Mouse (Mus musculus): Measurements from ENCODE around the gene Ecel1. TPM values are rescaled to one million over a fixed set of nuclear protein-coding genes. Genes with fewer than 3 reads are reported as not detected.

Gene Ecel1
- polyA plus RNA-seq (2015; fragmentation: Nextera tagmentation; extraction: Ambion mirVana), result 0.81 and 0.90 TPM in 2 replicates

GRCm38 (mm10) chr1:87156199-87156587 is at the start of gene Ecel1:
Ecel1 (minus strand) TSS chr1:87156521.
- Histone ChIP-seq H3K27me3 (peaks cover 96% of the 10 kb centered on the region), H3K27ac (no peak within 1 kb of the TSS), H3K4me2 (peak within 1 kb of the TSS; percentile 85), H3K36me3 (no peaks in the 10 kb centered on the region), H3K4me3 (peak within 1 kb of the TSS; percentile 50), H3K4me1 (peaks cover 30% of the 10 kb centered on the region), H3K9me3 (no peaks in the 10 kb centered on the region), H3K9ac (peak within 1 kb of the TSS; percentile 47)
- WGBS, result 2% methylated on average over 12 of the region's 12 CpGs
- no peak for ATAC-seq (ENCODE audit: insufficient number of reproducible peaks, insufficient read depth, low FRiP score, low TSS enrichment, low read depth)

- no peak for ATAC-seq (ENCODE audit: insufficient number of reproducible peaks, insufficient read depth, low FRiP score, low TSS enrichment, low read depth)
- Histone ChIP-seq H3K27ac (no peak overlapping the region), H3K9me3 (no peaks in the 10 kb centered on the region)
These were observed 49.2 kb upstream of the Ecel1 start for GRCm38 (mm10) chr1:87205502-87205901.

GRCm38 (mm10) chr1:87205038-87205437 is 48.7 kb upstream of the Ecel1 start:
- Histone ChIP-seq H3K9me3 (no peaks in the 10 kb centered on the region), H3K4me3 (no peak overlapping the region), H3K4me1 (no peaks in the 10 kb centered on the region), H3K27ac (no peak overlapping the region), H3K9ac (no peak overlapping the region), H3K36me3 (no peaks in the 10 kb centered on the region), H3K4me2 (no peak overlapping the region), H3K27me3 (peaks cover 33% of the 10 kb centered on the region)
- no peak for ATAC-seq (ENCODE audit: insufficient number of reproducible peaks, insufficient read depth, low FRiP score, low TSS enrichment, low read depth)
- WGBS, result 45% methylated on average over 6 of the region's 6 CpGs

More at GRCm38 (mm10) chr1:87205502-87205901, 49.2 kb upstream of the Ecel1 start:
- H3K36me3 ChIP-seq, result no peaks in the 10 kb centered on the region
- H3K4me2 ChIP-seq, result no peak overlapping the region
- no peak overlapping the region for H3K9ac ChIP-seq
- H3K4me3 ChIP-seq, result no peak overlapping the region
- H3K27me3 ChIP-seq, result peaks cover 33% of the 10 kb centered on the region
- 41% methylated on average over 3 of the region's 3 CpGs for WGBS
- H3K4me1 ChIP-seq, result no peaks in the 10 kb centered on the region

DNA sequence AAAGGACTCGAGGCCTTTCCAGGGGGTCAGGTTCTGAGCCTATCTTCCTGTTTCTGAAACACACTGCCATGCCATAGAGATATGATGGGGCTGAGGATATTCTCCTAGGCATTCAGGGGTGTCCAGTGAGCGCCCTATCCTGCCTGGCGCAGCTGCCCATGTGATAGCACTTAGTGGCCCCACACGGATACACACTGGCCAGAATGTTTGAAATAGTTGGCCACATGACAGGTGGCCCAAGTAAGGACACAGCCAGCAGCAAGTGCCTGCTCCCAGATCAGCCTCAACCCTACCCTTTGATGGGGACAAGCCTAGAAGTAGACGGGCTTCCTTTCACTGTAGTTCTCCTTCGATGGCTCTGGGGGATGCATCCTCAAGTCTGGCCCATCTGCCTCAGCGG is 48.1 kb upstream of the Ecel1 start, which contains the start of gene Chrng:
Gene Chrng (plus strand): TSS at position 193 of the 400 bp plus-strand sequence.
- no peak within 1 kb of the TSS for H3K4me3 ChIP-seq
- peaks cover 33% of the 10 kb centered on the region for H3K27me3 ChIP-seq
- WGBS, result 86% methylated on average over 7 of the region's 7 CpGs
- no peak for ATAC-seq (ENCODE audit: insufficient number of reproducible peaks, insufficient read depth, low FRiP score, low TSS enrichment, low read depth)
- no peaks in the 10 kb centered on the region for H3K36me3 ChIP-seq
- H3K4me2 ChIP-seq, result no peak within 1 kb of the TSS
- no peak within 1 kb of the TSS for H3K27ac ChIP-seq
- H3K4me1 ChIP-seq, result no peaks in the 10 kb centered on the region
- no peak within 1 kb of the TSS for H3K9ac ChIP-seq
- H3K9me3 ChIP-seq, result no peaks in the 10 kb centered on the region

DNA sequence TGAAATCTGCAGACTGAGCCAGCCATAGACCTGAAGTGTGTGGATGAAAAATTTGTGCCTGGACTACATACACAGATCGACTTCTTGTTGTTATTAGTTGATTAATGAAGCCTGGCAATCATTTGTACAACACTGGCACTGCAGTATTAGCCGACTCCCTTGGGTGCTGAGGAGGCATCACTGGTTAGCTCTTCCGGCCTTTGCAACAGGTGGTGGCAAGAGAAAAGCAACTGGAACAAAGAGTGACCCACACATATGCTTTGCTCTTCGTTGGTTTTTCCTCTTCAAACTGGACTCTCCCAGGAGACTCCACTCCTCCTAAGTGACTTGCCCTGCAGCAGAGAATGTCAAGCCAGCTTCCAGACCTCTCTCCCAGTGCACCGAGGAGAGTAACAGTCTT is 47.5 kb upstream of the Ecel1 start:
- 84% methylated on average over 5 of the region's 5 CpGs for WGBS
- ATAC-seq (ENCODE audit: insufficient number of reproducible peaks, insufficient read depth, low FRiP score, low TSS enrichment, low read depth), result no peak
- Histone ChIP-seq H3K9me3 (no peaks in the 10 kb centered on the region), H3K4me2 (no peak overlapping the region), H3K27ac (no peak overlapping the region), H3K9ac (no peak overlapping the region), H3K4me1 (no peaks in the 10 kb centered on the region), H3K4me3 (no peak overlapping the region), H3K36me3 (no peaks in the 10 kb centered on the region), H3K27me3 (peaks cover 33% of the 10 kb centered on the region)

- Histone ChIP-seq H3K27me3 (peaks cover 18% of the 10 kb centered on the region), H3K36me3 (no peaks in the 10 kb centered on the region), H3K4me1 (no peaks in the 10 kb centered on the region), H3K27ac (no peak overlapping the region), H3K4me3 (no peak overlapping the region), H3K4me2 (no peak overlapping the region), H3K9me3 (no peaks in the 10 kb centered on the region), H3K9ac (no peak overlapping the region)
- ATAC-seq (ENCODE audit: insufficient number of reproducible peaks, insufficient read depth, low FRiP score, low TSS enrichment, low read depth), result no peak
- WGBS, result 50% methylated on average over 1 of the region's 1 CpGs
These were observed 45.5 kb upstream of the Ecel1 start for GRCm38 (mm10) chr1:87201848-87202247.

DNA sequence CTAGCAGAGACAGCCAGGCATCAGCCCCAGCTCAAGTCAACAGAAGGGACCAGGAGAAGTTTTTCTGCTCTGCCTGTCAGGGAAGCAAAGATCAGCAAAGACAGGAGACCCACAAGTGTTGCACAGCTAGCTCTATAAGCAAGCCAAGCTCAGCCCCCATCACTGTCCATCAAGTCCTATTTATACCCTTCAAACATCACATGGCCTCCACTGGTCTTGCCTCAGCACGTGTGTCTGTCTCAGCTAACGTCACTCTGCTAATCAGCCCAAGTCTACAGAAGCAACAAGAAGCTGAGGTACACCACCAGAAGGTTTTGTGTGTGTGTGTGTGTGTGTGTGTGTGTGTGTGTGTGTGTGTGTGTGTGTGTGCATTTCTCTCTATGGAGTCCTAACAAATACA is 44.5 kb upstream of the Ecel1 start:
- no peak overlapping the region for H3K9ac ChIP-seq
- WGBS, result 40% methylated on average over 2 of the region's 2 CpGs
- no peaks in the 10 kb centered on the region for H3K4me1 ChIP-seq
- no peak for ATAC-seq (ENCODE audit: insufficient number of reproducible peaks, insufficient read depth, low FRiP score, low TSS enrichment, low read depth)
- no peak overlapping the region for H3K4me3 ChIP-seq
- H3K9me3 ChIP-seq, result no peaks in the 10 kb centered on the region
- no peak overlapping the region for H3K27ac ChIP-seq
- peaks cover 8% of the 10 kb centered on the region for H3K27me3 ChIP-seq
- H3K36me3 ChIP-seq, result no peaks in the 10 kb centered on the region
- no peak overlapping the region for H3K4me2 ChIP-seq

GRCm38 (mm10) chr1:87198119-87199065 is 42.1 kb upstream of the Ecel1 start:
- Histone ChIP-seq H3K9me3 (no peaks in the 10 kb centered on the region), H3K4me1 (no peaks in the 10 kb centered on the region), H3K27me3 (no peaks in the 10 kb centered on the region; the same call in none of the 2 replicates), H3K27ac (no peak overlapping the region), H3K4me2 (no peak overlapping the region), H3K9ac (no peak overlapping the region), H3K4me3 (no peak overlapping the region), H3K36me3 (no peaks in the 10 kb centered on the region)
- peak; percentile 16; the same call in 1 of the 2 replicates for ATAC-seq (ENCODE audit: insufficient number of reproducible peaks, insufficient read depth, low FRiP score, low TSS enrichment, low read depth)
- 81% methylated on average over 12 of the region's 12 CpGs for WGBS

- no peak for ATAC-seq (ENCODE audit: insufficient number of reproducible peaks, insufficient read depth, low FRiP score, low TSS enrichment, low read depth)
- no peaks in the 10 kb centered on the region; the same call in none of the 2 replicates for H3K27me3 ChIP-seq
- H3K36me3 ChIP-seq, result no peaks in the 10 kb centered on the region
- 77% methylated on average over 9 of the region's 9 CpGs for WGBS
- no peaks in the 10 kb centered on the region for H3K4me1 ChIP-seq
- no peak overlapping the region for H3K27ac ChIP-seq
- H3K9ac ChIP-seq, result no peak overlapping the region
- H3K4me2 ChIP-seq, result no peak overlapping the region
- no peaks in the 10 kb centered on the region for H3K9me3 ChIP-seq
- no peak overlapping the region for H3K4me3 ChIP-seq
These were observed 41.0 kb upstream of the Ecel1 start for GRCm38 (mm10) chr1:87197296-87197695.

DNA sequence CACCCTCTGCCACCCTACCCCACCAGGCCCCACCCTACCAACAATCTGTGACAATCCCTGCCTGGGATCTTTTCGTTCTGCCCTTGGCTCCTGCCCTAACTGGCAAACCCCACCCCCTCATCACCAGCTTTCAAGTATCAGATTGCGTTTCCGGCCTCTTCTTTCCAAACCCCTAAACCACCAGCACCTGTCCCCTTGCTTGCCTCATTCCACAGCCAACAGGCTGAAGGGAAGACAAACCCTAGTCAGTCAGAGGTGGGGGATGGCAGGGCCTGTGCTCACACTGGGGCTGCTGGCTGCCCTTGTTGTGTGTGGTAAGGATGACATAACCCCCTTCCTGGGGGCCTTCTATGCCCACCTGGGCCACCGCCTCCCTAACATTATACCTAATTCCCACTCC is 34.1 kb upstream of the Ecel1 start, which contains the start of gene Chrnd:
Gene Chrnd (plus strand): TSS at position 179 of the 400 bp plus-strand sequence.
- no peak within 1 kb of the TSS for H3K27ac ChIP-seq
- no peaks in the 10 kb centered on the region for H3K36me3 ChIP-seq
- peaks cover 15% of the 10 kb centered on the region for H3K4me1 ChIP-seq
- H3K27me3 ChIP-seq, result peaks cover 37% of the 10 kb centered on the region
- no peaks in the 10 kb centered on the region for H3K9me3 ChIP-seq
- H3K4me3 ChIP-seq, result no peak within 1 kb of the TSS
- ATAC-seq (ENCODE audit: insufficient number of reproducible peaks, insufficient read depth, low FRiP score, low TSS enrichment, low read depth), result 0 out of 2 replicates have a peak, but pooled peaks have one; percentile 20
- H3K4me2 ChIP-seq, result no peak within 1 kb of the TSS
- 21% methylated on average over 4 of the region's 4 CpGs for whole genome bisulfite sequencing
- H3K9ac ChIP-seq, result peak within 1 kb of the TSS; percentile 27; the same call in 1 of the 2 replicates

DNA sequence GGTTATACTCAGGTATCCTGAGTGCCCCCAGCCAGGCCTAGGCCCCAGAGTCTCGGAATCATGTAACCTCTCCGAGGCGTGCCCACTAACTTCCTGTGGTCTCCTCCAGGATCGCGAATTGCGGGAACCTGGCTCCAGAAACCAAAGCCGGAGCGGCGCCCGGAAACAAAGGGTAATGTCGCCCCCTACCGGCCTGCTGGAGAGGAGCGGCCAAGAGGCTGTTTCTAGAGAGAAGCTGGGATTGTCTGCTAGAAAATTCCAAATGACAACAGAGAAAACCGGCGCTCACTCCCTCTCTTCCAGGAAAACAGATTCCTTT is 30.7 kb upstream of the Ecel1 start:
- H3K4me3 ChIP-seq, result peak overlapping the region; percentile 56
- 0% methylated on average over 15 of the region's 15 CpGs for WGBS
- H3K36me3 ChIP-seq, result no peaks in the 10 kb centered on the region
- H3K9me3 ChIP-seq, result no peaks in the 10 kb centered on the region
- H3K4me1 ChIP-seq, result peaks cover 18% of the 10 kb centered on the region
- peak overlapping the region; percentile 91 for H3K4me2 ChIP-seq
- H3K9ac ChIP-seq, result peak overlapping the region; percentile 74
- H3K27me3 ChIP-seq, result peaks cover 71% of the 10 kb centered on the region
- ATAC-seq (ENCODE audit: insufficient number of reproducible peaks, insufficient read depth, low FRiP score, low TSS enrichment, low read depth), result no peak; the same call in 1 of the 2 replicates
- no peak overlapping the region for H3K27ac ChIP-seq
